Mouse (Mus musculus) spleen, postnatal 4 days (tissue): ENCODE data around the gene Mogs.

Source experiments
- DNase-seq, 2 experiments: peaks; one replicate each; pipeline ENCODE4 v3.0.0; 2022; ENCODE audit warnings: low spot score in 2 of 2

Gene Mogs

GRCm38 (mm10) chr6:83115011-83115671 is at the start of gene Mogs:
TSS of gene Mogs (plus strand) at chr6:83115496.
- DNase-seq = peak; percentile 93 to 97

- no peak for DNase-seq
Observed at GRCm38 (mm10) chr6:83065995-83066394, 49.3 kb upstream of the Mogs start.

GRCm38 (mm10) chr6:83066441-83066840 is 48.9 kb upstream of the Mogs start:
- DNase-seq = no peak

- no peak for DNase-seq
Observed at GRCm38 (mm10) chr6:83068221-83068620, 47.1 kb upstream of the Mogs start.

- DNase-seq = no peak
Observed at GRCm38 (mm10) chr6:83068706-83069487, 46.4 kb upstream of the Mogs start.

GRCm38 (mm10) chr6:83069488-83070246 is 45.6 kb upstream of the Mogs start:
- DNase-seq = peak in 1 of 2 experiments; percentile 73

GRCm38 (mm10) chr6:83070247-83070310 is 45.2 kb upstream of the Mogs start, which contains the start of gene Tlx2:
TSS of gene Tlx2 (minus strand) at chr6:83070293.
- no peak for DNase-seq

- peak in 1 of 2 experiments; percentile 74 for DNase-seq
Observed at GRCm38 (mm10) chr6:83070311-83071219, 44.7 kb upstream of the Mogs start.

- peak in 1 of 2 experiments; percentile 67 for DNase-seq
Observed at GRCm38 (mm10) chr6:83071220-83071619, 44.1 kb upstream of the Mogs start.

- no peak for DNase-seq
Observed at GRCm38 (mm10) chr6:83074979-83075378, 40.3 kb upstream of the Mogs start.

- peak; percentile 38 to 77 for DNase-seq
Observed at GRCm38 (mm10) chr6:83077630-83078323, 37.5 kb upstream of the Mogs start, which contains the start of gene Pcgf1. TSS of gene Pcgf1 (plus strand) at chr6:83077869.

GRCm38 (mm10) chr6:83078324-83078858 is 36.9 kb upstream of the Mogs start:
- peak; percentile 99 to 100 for DNase-seq

GRCm38 (mm10) chr6:83080210-83080609 is 35.1 kb upstream of the Mogs start:
- no peak for DNase-seq

GRCm38 (mm10) chr6:83083497-83083896 is 31.8 kb upstream of the Mogs start:
- no peak for DNase-seq

- DNase-seq = no peak
Observed at GRCm38 (mm10) chr6:83084477-83084876, 30.8 kb upstream of the Mogs start.

GRCm38 (mm10) chr6:83086121-83087035 is 28.9 kb upstream of the Mogs start, which contains the start of gene Lbx2:
TSS of gene Lbx2 (plus strand) at chr6:83086367.
- DNase-seq = no peak

GRCm38 (mm10) chr6:83087205-83087925 is 27.9 kb upstream of the Mogs start:
- no peak for DNase-seq

- no peak for DNase-seq
Observed at GRCm38 (mm10) chr6:83087926-83088260, 27.4 kb upstream of the Mogs start.

- no peak for DNase-seq
Observed at GRCm38 (mm10) chr6:83092416-83093127, 22.7 kb upstream of the Mogs start.
